ENCODE assay signal across 14 mouse cellular contexts in the genomic region with DNA sequence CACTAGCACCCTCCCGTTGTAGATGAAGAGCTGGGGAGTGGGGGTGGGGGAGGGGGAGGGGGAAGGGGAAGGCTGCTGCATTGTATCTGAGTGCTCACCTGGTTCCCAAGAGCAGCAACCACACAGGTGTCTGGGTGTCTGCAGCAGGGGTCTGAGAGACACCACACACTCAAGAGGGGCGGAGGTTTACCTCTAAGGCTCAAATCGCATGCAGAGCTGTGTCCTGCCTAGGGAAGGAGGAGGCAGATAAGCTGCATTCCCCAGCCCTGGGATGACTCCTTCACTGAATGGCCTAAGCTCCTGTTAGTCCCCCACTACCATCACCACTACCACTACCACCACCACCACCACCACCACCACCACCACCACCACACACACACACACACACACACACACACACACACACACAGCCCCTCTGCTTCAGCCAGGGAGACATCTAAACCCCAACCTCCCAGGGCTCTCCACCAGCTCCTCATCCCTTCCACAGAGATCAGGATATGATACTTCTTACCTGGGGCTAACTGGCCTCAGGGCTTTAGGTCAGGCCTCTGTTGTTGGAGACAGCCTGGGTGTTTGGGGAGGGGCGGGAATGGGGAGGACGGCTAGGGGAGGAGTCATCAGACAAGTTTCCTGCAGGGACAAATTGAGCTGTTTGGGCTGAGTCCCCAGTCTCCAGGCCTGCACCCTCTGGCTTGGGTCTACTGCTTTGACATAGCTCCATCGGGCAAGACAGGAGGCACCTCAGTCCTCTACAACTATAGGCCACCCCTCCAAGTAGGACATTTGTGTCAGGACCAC. TPM values are rescaled to one million over a fixed set of nuclear protein-coding genes. Genes with fewer than 3 reads are reported as not detected.
DNase-seq lines count a peak whose midpoint lies in the region; ATAC-seq and TF ChIP-seq lines count a peak whose summit lies in the region.
"Had no signal": no experiment of that assay in that cellular context is flagged by ENCODE, and none has a peak within 500 bp of the region (broad histone marks: within the 10 kb centered on the region; RNA-seq: fewer than 3 reads in every experiment).

A gene (minus strand): TSS at position 571 of the 798 bp plus-strand sequence.
A gene (minus strand): TSS at position 596 of the 798 bp plus-strand sequence.

- no peak for DNase-seq in kidney, adult 2 months
- DNase-seq in kidney, postnatal 10 days = no peak
- DNase-seq in G1E (ENCODE audit: low spot score) (peak; percentile 39), R1 (ENCODE audit: low read depth, low spot score) (peak; percentile 29), liver (peak; percentile 85)
- DNase-seq in cerebellum, postnatal 36 days = no peak
- no peak for DNase-seq in right cerebral cortex, adult 18-20 months
- DNase-seq: cerebellum, adult 9-11 months had no signal

- no peak for ATAC-seq in G1E (ENCODE audit: extremely low read depth, insufficient number of reproducible peaks, low FRiP score, poor library complexity, severe bottlenecking)
- ATAC-seq: lung, postnatal 0 days had no signal

- peak within 1 kb of the TSS; percentile 83 for H3K27ac ChIP-seq in kidney, adult 2 months (ENCODE audit: insufficient read depth, low read depth, low read length)
- H3K27ac ChIP-seq: embryonic facial prominence, embryonic 15.5 days; midbrain, embryonic 12.5 days; neural tube, embryonic 12.5 days had no signal

- H3K36me3 ChIP-seq in kidney, adult 2 months (ENCODE audit: control insufficient read depth, insufficient read depth, low read length) = no peaks in the 10 kb centered on the region
- H3K36me3 ChIP-seq in G1E (replicated peaks) = peaks cover 12% of the 10 kb centered on the region
- H3K36me3 ChIP-seq: embryonic facial prominence, embryonic 15.5 days; midbrain, embryonic 12.5 days; neural tube, embryonic 12.5 days had no signal

- no peaks in the 10 kb centered on the region for H3K9me3 ChIP-seq in G1E (replicated peaks)
- H3K9me3 ChIP-seq: embryonic facial prominence, embryonic 15.5 days; midbrain, embryonic 12.5 days; neural tube, embryonic 12.5 days had no signal

- peaks cover 12% of the 10 kb centered on the region; the same call in 1 of the 2 replicates for H3K4me1 ChIP-seq in kidney, adult 2 months (ENCODE audit: control insufficient read depth, insufficient read depth, low read length)
- peaks cover 78% of the 10 kb centered on the region for H3K4me1 ChIP-seq in G1E (ENCODE audit: insufficient read depth, low read depth, low read length)

- no peak for TF ChIP-seq POLR2A in kidney, adult 2 months (IDR thresholded peaks at IDR 0.05; ENCODE audit: low read depth, low read length)

- no peak for TF ChIP-seq CTCF in kidney, adult 2 months (conservative IDR thresholded peaks at IDR 0.05; ENCODE audit: insufficient read depth, insufficient read length, low read depth, low read length)
- TF ChIP-seq CTCF in G1E (IDR thresholded peaks at IDR 0.05; ENCODE audit: low read depth, low read length) = no peak

- WGBS in kidney, adult 2 months = 57% methylated on average over 6 of the region's 6 CpGs

- no peak within 1 kb of the TSS for H3K4me3 ChIP-seq in kidney, adult 2 months (ENCODE audit: insufficient read depth, low read depth, low read length)
- peak within 1 kb of the TSS; percentile 90; the same call in 1 of the 2 replicates for H3K4me3 ChIP-seq in G1E (ENCODE audit: low read depth, low read length)
- H3K4me3 ChIP-seq: embryonic facial prominence, embryonic 15.5 days; layer of hippocampus, adult 2 months; midbrain, embryonic 12.5 days; neural tube, embryonic 12.5 days had no signal

- no peaks in the 10 kb centered on the region for H3K27me3 ChIP-seq in kidney, adult 2 months (replicated peaks; ENCODE audit: control insufficient read depth, insufficient read depth, low read length)
- no peaks in the 10 kb centered on the region; the same call in 1 of the 2 replicates for H3K27me3 ChIP-seq in G1E (ENCODE audit: insufficient read depth, low read length)

RNA-seq across cellular contexts. Expression of the first gene that starts in this region (rescaled TPM):
- polyA plus RNA-seq in kidney, adult 2 months (2012; rRNA removed) = 236 and 270 TPM in 2 replicates
- 116 and 431 TPM in 2 replicates for total RNA-seq in G1E (2014; fragmentation: Nextera tagmentation)
- 41.4 and 42.1 TPM in 2 replicates for total RNA-seq in G1E (2017)
- polyA plus RNA-seq in G1E (2012) = 81.8 and 136 TPM in 2 replicates

RNA-seq across cellular contexts. Expression of the second gene that starts in this region (rescaled TPM):
- 16.0 and 21.0 TPM in 2 replicates for polyA plus RNA-seq in kidney, adult 2 months (2012; rRNA removed)
- 0.38 and 1.7 TPM in 2 replicates for total RNA-seq in G1E (2014; fragmentation: Nextera tagmentation)
- 0.33 TPM in 1 of 2 replicates, not detected in the other for total RNA-seq in G1E (2017)
- polyA plus RNA-seq in G1E (2012) = 1.1 and 2.7 TPM in 2 replicates
- total RNA-seq: CH12.LX had no signal

Comparison
In these comparisons a context has a peak if more than half of its experiments do, and no peak if none do; other contexts are left out.
1. DNase-seq: peak in G1E (single experiment), R1 (single experiment) and liver (single experiment); none in kidney, adult 2 months (single experiment), kidney, postnatal 10 days (single experiment), cerebellum, postnatal 36 days (0 of 2) and right cerebral cortex, adult 18-20 months (single experiment).